Mouse (Mus musculus): ENCODE measurements around the gene Cfap54.

Cfap54 gene

GRCm38 (mm10) chr10:92791908-92792307, 289.5 kb downstream of the Cfap54 start:
- in situ Hi-C loops (cut with MboI; ENCODE audit: unreplicated experiment in 2 of 2): no loop called here

GRCm38 (mm10) chr10:92791531-92791900, 289.9 kb downstream of the Cfap54 start:
- in situ Hi-C loops (cut with MboI; ENCODE audit: unreplicated experiment in 2 of 2): no loop called here

DNA sequence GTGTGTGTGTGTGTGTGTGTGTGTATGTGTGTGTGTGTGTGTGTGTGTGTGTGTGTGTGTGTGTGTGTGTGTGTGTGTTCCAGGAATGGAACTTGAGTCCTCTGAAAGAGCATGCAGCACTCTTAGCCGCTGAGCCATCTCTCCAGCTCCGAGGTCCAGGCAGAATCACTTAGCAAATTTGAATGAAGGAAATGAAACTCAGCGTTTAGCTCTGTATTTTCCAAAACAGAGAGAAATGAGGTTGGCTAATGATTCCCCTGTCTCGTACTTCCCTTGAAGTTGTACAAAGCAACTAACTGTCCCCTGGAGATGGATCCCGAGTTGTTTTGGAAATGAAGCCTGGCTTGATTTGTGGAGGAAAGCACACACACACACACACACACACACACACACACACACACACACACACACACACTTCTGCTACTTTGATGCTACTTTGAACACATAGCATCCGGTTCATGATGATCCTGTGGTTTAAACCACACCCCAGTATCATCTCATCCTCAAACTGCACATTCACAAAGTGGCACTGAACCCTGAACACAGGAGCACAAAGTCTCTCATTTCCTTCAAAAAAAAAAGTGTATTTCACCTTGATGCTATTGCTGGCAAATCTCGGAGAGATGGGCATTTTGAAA, 290.4 kb downstream of the Cfap54 start:
- in situ Hi-C loops (cut with MboI; ENCODE audit: unreplicated experiment in 2 of 2): no loop called here

GRCm38 (mm10) chr10:92790247-92790646, 291.2 kb downstream of the Cfap54 start:
- in situ Hi-C loops (cut with MboI; ENCODE audit: unreplicated experiment in 2 of 2): no loop called here

GRCm38 (mm10) chr10:92788410-92789096, 292.9 kb downstream of the Cfap54 start:
- in situ Hi-C loops (cut with MboI; ENCODE audit: unreplicated experiment in 2 of 2): no loop called here

- in situ Hi-C loops (cut with MboI; ENCODE audit: unreplicated experiment in 2 of 2): no loop called here
Observed at GRCm38 (mm10) chr10:92782691-92783090, 298.7 kb downstream of the Cfap54 start.

GRCm38 (mm10) chr10:92754359-92754758, 327.1 kb downstream of the Cfap54 start:
- in situ Hi-C loops (cut with MboI; ENCODE audit: unreplicated experiment in 2 of 2): no loop called here

GRCm38 (mm10) chr10:92730339-92730738, 351.1 kb downstream of the Cfap54 start:
- in situ Hi-C loops (cut with MboI; ENCODE audit: unreplicated experiment in 2 of 2): no loop called here

- in situ Hi-C loops (cut with MboI; ENCODE audit: unreplicated experiment in 2 of 2): no loop called here
Observed at GRCm38 (mm10) chr10:92728723-92729122, 352.7 kb downstream of the Cfap54 start.
